Mouse (Mus musculus) G1E (cell line): ENCODE measurements around the gene Ptpn21. TPM values are rescaled to one million over a fixed set of nuclear protein-coding genes. Genes with fewer than 3 reads are reported as not detected.

Source experiments
- ATAC-seq: 2 replicates; pipeline ENCODE4 v1.8.0; 2016; ENCODE audit warnings: mild to moderate bottlenecking; ENCODE audit not compliant: insufficient number of reproducible peaks, poor library complexity, low FRiP score, severe bottlenecking; ENCODE audit errors: extremely low read depth
- DNase-seq: peaks from one replicate; pipeline ENCODE4 v3.0.0; 2012; ENCODE audit warnings: low spot score
- H3K27me3 ChIP-seq: 2 replicates; pipeline ENCODE4 v1.6.1; 2012; ENCODE audit warnings: mild to moderate bottlenecking, low read length, inconsistent platforms; ENCODE audit not compliant: insufficient read depth
- H3K36me3 ChIP-seq: replicated peaks from 2 replicates; pipeline ENCODE3; 2012; ENCODE audit warnings: mild to moderate bottlenecking, inconsistent platforms
- H3K4me1 ChIP-seq: 2 replicates; pipeline ENCODE4 v1.6.1; 2012; ENCODE audit warnings: low read depth, low read length, inconsistent platforms, mixed read lengths; ENCODE audit not compliant: insufficient read depth
- H3K4me3 ChIP-seq: 2 replicates; pipeline ENCODE4 v1.5.1; 2012; ENCODE audit warnings: low read depth, mild to moderate bottlenecking, inconsistent platforms, low read length, moderate library complexity, mixed read lengths
- H3K9me3 ChIP-seq: replicated peaks from 2 replicates; pipeline ENCODE4 v1.6.1; 2012; ENCODE audit warnings: inconsistent platforms
- CTCF ChIP-seq: IDR thresholded peaks from 2 replicates; pipeline ENCODE4 v1.5.1; 2012; ENCODE audit warnings: low read depth, low read length, inconsistent platforms, mixed read lengths
- GATA1 ChIP-seq: IDR thresholded peaks from 2 replicates; pipeline ENCODE4 v1.6.1; 2012; ENCODE audit warnings: borderline replicate concordance, low read length, inconsistent platforms, mixed read lengths
- GATA2 ChIP-seq: IDR thresholded peaks from 2 replicates; pipeline ENCODE4 v1.6.1; 2012; ENCODE audit warnings: low read depth, low read length, inconsistent platforms, borderline replicate concordance
- POLR2AphosphoS5 ChIP-seq: IDR thresholded peaks from 2 replicates; pipeline ENCODE4 v1.6.1; 2012; ENCODE audit warnings: low read depth, low read length, inconsistent platforms; ENCODE audit not compliant: insufficient replicate concordance
- TAL1 ChIP-seq: conservative IDR thresholded peaks from 2 replicates; pipeline ENCODE4 v1.6.1; 2012; ENCODE audit warnings: low read depth, low read length, inconsistent platforms, mixed read lengths
- polyA plus RNA-seq: library from polyadenylated mRNA; stranded (reverse); fragments of >175 nt; gene quantifications from 2 replicates; pipeline ENCODE4 v1.2.3, GENCODE M21; 2012
- total RNA-seq, 2 experiments: library from RNA; stranded (forward) in 1 of 2; stranded (reverse) in 1 of 2; fragments of 200-1000 nt in 1 of 2; fragments of >200 nt in 1 of 2; fragmentation: Nextera tagmentation in 1 of 2; gene quantifications; 2 replicates each; pipeline ENCODE4 v1.2.3; 2014 to 2017

Ptpn21 gene
- total and polyA plus RNA-seq, 3 experiments: 7.2 to 35.4 (median 9.0) TPM

GRCm38 (mm10) chr12:98683574-98683973, 53.6 kb downstream of the Ptpn21 start:
- no peaks in the 10 kb centered on the region for H3K27me3 ChIP-seq
- DNase-seq: no peak
- peaks cover 87% of the 10 kb centered on the region for H3K36me3 ChIP-seq
- no peak for ATAC-seq
- no peak for TF ChIP-seq POLR2AphosphoS5
- TF ChIP-seq GATA1: no peak
- no peak for TF ChIP-seq CTCF
- no peak for TF ChIP-seq GATA2
- TF ChIP-seq TAL1: no peak
- H3K4me1 ChIP-seq: peaks cover 3% of the 10 kb centered on the region
- no peaks in the 10 kb centered on the region for H3K9me3 ChIP-seq
- H3K4me3 ChIP-seq: no peak overlapping the region

DNA sequence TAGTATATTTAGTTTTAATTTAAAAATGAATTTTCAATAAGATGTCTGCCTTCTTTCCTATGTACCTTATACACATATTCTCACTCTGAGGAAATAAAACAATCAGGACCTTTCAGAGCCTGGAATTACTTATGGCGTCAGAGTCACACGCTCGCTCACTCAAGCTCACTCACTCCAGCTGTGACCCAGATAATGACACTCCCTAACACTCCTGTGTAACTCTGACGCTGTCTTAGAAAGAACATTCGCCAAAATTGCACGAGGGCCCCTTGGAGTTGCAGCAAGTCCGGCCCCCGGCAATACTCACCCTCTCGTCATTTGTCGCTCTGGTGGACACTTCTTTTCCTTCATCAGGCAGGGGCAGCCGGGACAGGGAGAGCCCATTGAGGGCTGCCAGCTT, 54.0 kb downstream of the Ptpn21 start:
- no peak for TF ChIP-seq GATA2
- no peak for TF ChIP-seq TAL1
- no peak for TF ChIP-seq GATA1
- no peak for TF ChIP-seq POLR2AphosphoS5
- no peak for TF ChIP-seq CTCF
- H3K9me3 ChIP-seq: no peaks in the 10 kb centered on the region
- DNase-seq (no peak), ATAC-seq (no peak)
- H3K36me3 ChIP-seq: peaks cover 87% of the 10 kb centered on the region
- peaks cover 3% of the 10 kb centered on the region for H3K4me1 ChIP-seq
- no peak overlapping the region for H3K4me3 ChIP-seq
- no peaks in the 10 kb centered on the region for H3K27me3 ChIP-seq

DNA sequence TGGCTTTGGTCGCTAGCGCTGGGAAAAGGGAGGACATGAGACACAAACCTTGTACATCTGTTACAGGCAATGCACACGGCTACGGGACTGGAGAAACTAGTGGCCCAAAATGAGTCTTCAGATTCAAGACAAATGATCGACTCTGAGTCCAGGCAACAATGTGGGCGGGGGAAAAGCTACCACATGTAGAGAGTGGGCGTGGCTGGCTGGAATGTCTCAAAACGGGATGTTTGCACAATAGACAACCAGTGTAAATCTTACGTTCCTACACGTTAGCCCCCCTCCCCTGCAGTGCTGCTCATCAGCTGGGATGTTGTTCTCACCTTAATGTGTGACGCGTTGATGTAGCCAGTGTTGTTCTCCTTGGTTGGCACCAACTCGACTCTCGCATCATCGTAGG, 55.0 kb downstream of the Ptpn21 start:
- Histone ChIP-seq H3K4me1 (peaks cover 3% of the 10 kb centered on the region), H3K27me3 (no peaks in the 10 kb centered on the region), H3K4me3 (no peak overlapping the region), H3K9me3 (no peaks in the 10 kb centered on the region), H3K36me3 (peaks cover 83% of the 10 kb centered on the region)
- DNase-seq (no peak), ATAC-seq (no peak)
- TF ChIP-seq CTCF: no peak
- no peak for TF ChIP-seq TAL1
- no peak for TF ChIP-seq GATA1
- TF ChIP-seq POLR2AphosphoS5: no peak
- no peak for TF ChIP-seq GATA2

GRCm38 (mm10) chr12:98679906-98680305, 57.3 kb downstream of the Ptpn21 start:
- no peak for ATAC-seq
- Histone ChIP-seq H3K9me3 (no peaks in the 10 kb centered on the region), H3K4me1 (peaks cover 2% of the 10 kb centered on the region), H3K4me3 (no peak overlapping the region), H3K27me3 (no peaks in the 10 kb centered on the region), H3K36me3 (peaks cover 70% of the 10 kb centered on the region)
- TF ChIP-seq CTCF: no peak
- TF ChIP-seq POLR2AphosphoS5: no peak
- TF ChIP-seq GATA2: no peak
- TF ChIP-seq GATA1: no peak
- TF ChIP-seq TAL1: no peak
- no peak for DNase-seq

DNA sequence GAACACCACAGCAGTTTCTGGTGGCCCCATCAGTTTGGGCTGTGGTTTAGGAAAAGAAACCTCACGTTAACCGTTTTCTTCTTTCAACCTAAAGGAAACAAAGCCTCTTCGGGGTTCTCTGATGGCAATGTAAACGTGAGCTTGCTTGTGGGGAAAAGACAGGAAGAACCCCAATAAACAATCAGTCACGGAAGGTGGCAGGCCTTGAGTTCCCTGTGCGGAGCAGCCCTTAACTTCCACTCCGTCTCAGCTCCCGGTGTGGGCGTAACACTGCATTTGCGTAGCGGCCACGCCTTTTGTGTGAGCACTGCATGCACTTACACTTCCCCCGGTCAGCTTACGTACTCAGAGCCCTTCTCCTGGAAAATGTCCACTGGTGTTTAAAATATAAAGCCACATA, 59.9 kb downstream of the Ptpn21 start:
- Histone ChIP-seq H3K27me3 (no peaks in the 10 kb centered on the region), H3K4me1 (peaks cover 6% of the 10 kb centered on the region), H3K9me3 (peaks cover 4% of the 10 kb centered on the region), H3K36me3 (peaks cover 57% of the 10 kb centered on the region), H3K4me3 (no peak overlapping the region)
- DNase-seq: no peak
- TF ChIP-seq TAL1 (no peak), GATA1 (no peak), POLR2AphosphoS5 (no peak), GATA2 (no peak)
- ATAC-seq: no peak

DNA sequence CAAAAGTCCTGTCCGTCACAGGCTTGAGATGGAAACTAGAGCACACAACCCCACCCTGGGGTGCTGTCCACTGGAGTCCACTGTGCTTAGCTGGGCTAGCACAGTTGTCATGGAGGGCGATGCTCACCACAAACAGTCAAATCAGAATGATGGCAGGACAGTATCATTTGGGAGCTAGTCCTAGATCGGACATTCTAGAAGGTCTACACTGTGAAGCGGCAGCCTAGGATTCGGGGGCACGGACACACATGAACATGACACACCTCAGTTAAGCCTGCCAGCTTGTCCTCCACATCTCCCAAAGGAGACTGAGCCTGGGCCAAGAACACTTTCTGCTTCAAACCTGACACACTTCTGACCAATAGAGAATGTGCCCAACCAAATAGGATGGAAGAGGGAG, 60.3 kb downstream of the Ptpn21 start:
- TF ChIP-seq GATA2 (no peak), GATA1 (no peak), POLR2AphosphoS5 (no peak), TAL1 (no peak), CTCF (no peak)
- no peak for ATAC-seq
- DNase-seq: no peak
- peaks cover 52% of the 10 kb centered on the region for H3K36me3 ChIP-seq
- H3K4me1 ChIP-seq: peaks cover 6% of the 10 kb centered on the region
- no peak overlapping the region for H3K4me3 ChIP-seq
- peaks cover 4% of the 10 kb centered on the region for H3K9me3 ChIP-seq
- H3K27me3 ChIP-seq: no peaks in the 10 kb centered on the region
